Mouse (Mus musculus) intestine, embryonic 14.5 days (tissue): ENCODE measurements around the gene Skint3. TPM values are rescaled to one million over a fixed set of nuclear protein-coding genes. Genes with fewer than 3 reads are reported as not detected.
A peak's percentile ranks its signal among the peaks of the same experiment; 100 is the strongest.

Experiments used
- ATAC-seq: fragments of 200-750 bp; cut with Nextera tagmentation; replicated peaks from 2 replicates; pipeline ENCODE4 v1.8.0; 2017; ENCODE audit warnings: low read depth, moderate number of reproducible peaks, moderate TSS enrichment, moderate library complexity; ENCODE audit not compliant: low FRiP score, low TSS enrichment
- DNase-seq: peaks from one replicate; pipeline ENCODE4 v3.0.0-alpha.2; 2018; ENCODE audit warnings: low spot score
- H3K27ac ChIP-seq: fragments of 300-500 bp; sonication (generic); 2 replicates; pipeline ENCODE4 v1.5.1; 2014; ENCODE audit warnings: low read depth, mild to moderate bottlenecking, control low read depth
- H3K27me3 ChIP-seq: fragments of 300-500 bp; sonication (generic); replicated peaks from 2 replicates; pipeline ENCODE4 v1.6.1; 2014; ENCODE audit warnings: low read length, control low read depth; ENCODE audit not compliant: control insufficient read depth, insufficient read depth
- H3K36me3 ChIP-seq: fragments of 300-500 bp; sonication (generic); 2 replicates; pipeline ENCODE4 v1.6.1; 2014; ENCODE audit warnings: low read length, control low read depth; ENCODE audit not compliant: control insufficient read depth, insufficient read depth
- H3K4me1 ChIP-seq: fragments of 300-500 bp; sonication (generic); replicated peaks from 2 replicates; pipeline ENCODE4 v1.6.1; 2014; ENCODE audit warnings: low read length, control low read depth, mixed read lengths; ENCODE audit not compliant: control insufficient read depth, insufficient read depth
- H3K4me2 ChIP-seq: fragments of 300-500 bp; sonication (generic); 2 replicates; pipeline ENCODE4 v1.6.1; 2014; ENCODE audit warnings: low read length
- H3K4me3 ChIP-seq: fragments of 300-500 bp; sonication (generic); 2 replicates; pipeline ENCODE4 v1.5.1; 2014; ENCODE audit warnings: low read depth, low read length, control low read depth, mixed read lengths
- H3K9ac ChIP-seq: fragments of 300-500 bp; sonication (generic); 2 replicates; pipeline ENCODE4 v1.6.1; 2014; ENCODE audit warnings: mild to moderate bottlenecking, low read length
- H3K9me3 ChIP-seq: fragments of 300-500 bp; sonication (generic); 2 replicates; pipeline ENCODE4 v1.6.1; 2016; ENCODE audit warnings: low read length, control low read depth; ENCODE audit not compliant: control insufficient read depth
- WGBS: fragments of 180-500 bp; shearing (Covaris S2); extraction: QIAGEN DNeasy Blood & Tissue Kit; methylation state at CpG from one replicate; pipeline ENCODE4 v1.1.7; 2014; 5-methylcytosine and 5-hydroxymethylcytosine counted together
- polyA plus RNA-seq: library from polyadenylated mRNA; unstranded; fragments of >200 nt; fragmentation: Nextera tagmentation; extraction: Ambion mirVana; gene quantifications from 2 replicates; pipeline ENCODE4 v1.2.1, GENCODE M21; 2014

Gene Skint3
- polyA plus RNA-seq, result not detected in 2 replicates

- ATAC-seq (no peak), DNase-seq (no peak)
- Histone ChIP-seq H3K4me2 (no peak within 1 kb of the TSS), H3K36me3 (no peaks in the 10 kb centered on the region), H3K27me3 (no peaks in the 10 kb centered on the region), H3K4me1 (no peaks in the 10 kb centered on the region), H3K9ac (no peak within 1 kb of the TSS), H3K4me3 (no peak within 1 kb of the TSS), H3K27ac (no peak within 1 kb of the TSS), H3K9me3 (no peaks in the 10 kb centered on the region)
- 82% methylated on average over 1 of the region's 1 CpGs for WGBS
Measured at GRCm38 (mm10) chr4:112231945-112232344, at the start of gene Skint3. TSS of gene Skint3 (plus strand) at chr4:112232245.

- H3K4me1 ChIP-seq, result no peaks in the 10 kb centered on the region
- no peak overlapping the region for H3K4me3 ChIP-seq
- ATAC-seq (no peak), DNase-seq (no peak)
- H3K36me3 ChIP-seq, result no peaks in the 10 kb centered on the region
- no peak overlapping the region for H3K9ac ChIP-seq
- H3K9me3 ChIP-seq, result no peaks in the 10 kb centered on the region
- H3K27ac ChIP-seq, result no peak overlapping the region
- no peaks in the 10 kb centered on the region for H3K27me3 ChIP-seq
- WGBS, result 85% methylated on average over 1 of the region's 1 CpGs
- no peak overlapping the region for H3K4me2 ChIP-seq
Measured at GRCm38 (mm10) chr4:112243416-112243815, 11.4 kb downstream of the Skint3 start.

- H3K9me3 ChIP-seq, result no peaks in the 10 kb centered on the region
- no peak overlapping the region for H3K27ac ChIP-seq
- H3K36me3 ChIP-seq, result no peaks in the 10 kb centered on the region
- no peaks in the 10 kb centered on the region for H3K4me1 ChIP-seq
- no peak overlapping the region for H3K4me3 ChIP-seq
- no peak for ATAC-seq
- H3K4me2 ChIP-seq, result no peak overlapping the region
- no peak overlapping the region for H3K9ac ChIP-seq
- 89% methylated on average over 3 of the region's 3 CpGs for WGBS
- H3K27me3 ChIP-seq, result no peaks in the 10 kb centered on the region
- no peak for DNase-seq
Measured at GRCm38 (mm10) chr4:112243951-112244350, 11.9 kb downstream of the Skint3 start.

GRCm38 (mm10) chr4:112256022-112256421 is 24.0 kb downstream of the Skint3 start:
- Histone ChIP-seq H3K4me2 (no peak overlapping the region), H3K4me3 (no peak overlapping the region), H3K36me3 (no peaks in the 10 kb centered on the region), H3K9me3 (no peaks in the 10 kb centered on the region), H3K9ac (no peak overlapping the region), H3K4me1 (no peaks in the 10 kb centered on the region), H3K27me3 (no peaks in the 10 kb centered on the region), H3K27ac (no peak overlapping the region)
- 74% methylated on average over 5 of the region's 5 CpGs for WGBS
- DNase-seq (no peak), ATAC-seq (no peak)

DNA sequence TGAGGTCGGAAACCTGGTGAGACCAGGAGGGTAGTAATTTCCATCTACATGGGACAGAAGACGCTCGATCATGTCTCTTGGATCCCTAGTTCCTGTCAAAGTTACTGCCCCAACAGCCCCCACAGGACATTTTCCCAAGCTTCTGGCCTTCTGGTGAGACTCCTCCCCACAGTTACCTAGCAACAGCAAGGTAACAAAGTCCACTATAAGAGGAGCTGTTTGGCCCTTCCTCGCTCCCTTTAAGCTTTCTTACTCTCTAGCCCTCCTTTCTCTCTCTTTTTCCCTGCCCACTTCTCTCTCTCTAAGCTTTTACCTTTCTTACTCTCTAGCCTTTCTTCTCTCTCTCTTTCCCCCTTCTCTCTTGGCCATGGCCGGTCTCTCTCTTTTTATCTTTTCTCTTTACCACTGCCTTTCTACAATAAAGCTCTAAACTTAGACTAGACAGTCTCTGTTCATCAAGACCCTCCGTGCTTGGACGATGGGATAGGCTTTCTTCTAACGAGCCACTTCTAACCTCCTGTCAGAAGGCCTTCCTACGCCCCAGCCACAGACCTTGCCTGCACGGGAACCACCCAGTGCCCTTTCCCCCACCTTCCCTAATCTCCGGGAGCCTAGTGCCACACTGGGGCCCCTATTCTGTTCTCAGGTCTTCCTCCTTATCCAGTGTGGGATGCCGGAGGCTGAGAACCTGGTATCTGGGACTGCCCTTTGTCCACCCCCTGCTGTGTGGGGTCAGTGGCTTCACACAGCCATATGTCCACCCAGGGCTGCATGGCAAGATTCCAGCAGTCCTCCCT is 55.3 kb downstream of the Skint3 start:
- Histone ChIP-seq H3K36me3 (no peaks in the 10 kb centered on the region), H3K4me1 (no peaks in the 10 kb centered on the region), H3K27ac (no peak overlapping the region), H3K4me2 (no peak overlapping the region), H3K4me3 (no peak overlapping the region), H3K9me3 (no peaks in the 10 kb centered on the region), H3K9ac (no peak overlapping the region), H3K27me3 (no peaks in the 10 kb centered on the region)
- ATAC-seq, result 0 out of 2 replicates have a peak, but pooled peaks have one; percentile 23
- 83% methylated on average over 12 of the region's 12 CpGs for WGBS
- no peak for DNase-seq

DNA sequence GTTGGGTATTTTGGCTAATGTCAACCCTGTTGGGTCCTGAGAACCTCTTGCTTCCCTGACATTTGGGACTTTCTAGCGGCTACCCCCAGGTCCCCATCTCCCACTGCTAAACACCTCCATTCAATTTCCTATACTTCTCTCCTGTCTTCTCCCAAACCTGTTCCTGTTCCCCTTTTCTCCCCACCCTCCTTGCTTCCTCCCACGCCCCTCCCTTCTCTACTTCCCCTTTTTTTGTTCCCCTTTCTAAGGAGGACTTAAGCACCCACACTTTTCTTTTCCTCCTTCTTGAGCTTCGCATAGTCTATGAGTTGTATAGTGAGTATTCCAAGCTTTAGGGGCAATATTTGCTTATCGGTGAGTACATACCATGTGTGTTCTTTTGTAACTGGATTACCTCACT is 56.4 kb downstream of the Skint3 start:
- Histone ChIP-seq H3K4me2 (no peak overlapping the region), H3K27me3 (no peaks in the 10 kb centered on the region), H3K4me1 (no peaks in the 10 kb centered on the region), H3K36me3 (no peaks in the 10 kb centered on the region), H3K4me3 (no peak overlapping the region), H3K9me3 (no peaks in the 10 kb centered on the region), H3K27ac (no peak overlapping the region), H3K9ac (no peak overlapping the region)
- 86% methylated on average over 4 of the region's 4 CpGs for WGBS
- DNase-seq (no peak), ATAC-seq (no peak)

DNA sequence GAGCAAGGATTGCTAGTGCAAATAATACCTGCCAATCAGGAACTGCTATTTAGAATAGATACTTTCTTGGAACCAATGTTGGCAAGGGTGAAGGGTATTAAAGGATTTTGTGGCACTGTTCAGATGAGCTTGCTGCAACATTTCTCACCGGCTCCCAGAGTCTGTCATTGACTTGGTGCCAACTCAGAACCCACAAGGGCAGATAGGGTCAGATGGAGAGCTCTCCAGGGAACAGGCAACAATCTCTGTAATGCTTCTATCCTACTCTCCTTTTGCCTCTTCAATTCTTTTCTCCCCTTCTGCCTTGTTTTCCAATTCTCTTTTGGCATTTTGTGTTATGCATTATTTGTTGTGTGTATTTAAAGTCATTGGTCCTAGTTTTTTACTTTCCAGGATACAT is 70.3 kb downstream of the Skint3 start:
- WGBS, result 52% methylated on average over 1 of the region's 1 CpGs
- no peak for ATAC-seq
- Histone ChIP-seq H3K27me3 (no peaks in the 10 kb centered on the region), H3K4me2 (no peak overlapping the region), H3K27ac (no peak overlapping the region), H3K36me3 (no peaks in the 10 kb centered on the region), H3K9ac (no peak overlapping the region), H3K9me3 (no peaks in the 10 kb centered on the region), H3K4me3 (no peak overlapping the region), H3K4me1 (no peaks in the 10 kb centered on the region)
- no peak for DNase-seq

DNA sequence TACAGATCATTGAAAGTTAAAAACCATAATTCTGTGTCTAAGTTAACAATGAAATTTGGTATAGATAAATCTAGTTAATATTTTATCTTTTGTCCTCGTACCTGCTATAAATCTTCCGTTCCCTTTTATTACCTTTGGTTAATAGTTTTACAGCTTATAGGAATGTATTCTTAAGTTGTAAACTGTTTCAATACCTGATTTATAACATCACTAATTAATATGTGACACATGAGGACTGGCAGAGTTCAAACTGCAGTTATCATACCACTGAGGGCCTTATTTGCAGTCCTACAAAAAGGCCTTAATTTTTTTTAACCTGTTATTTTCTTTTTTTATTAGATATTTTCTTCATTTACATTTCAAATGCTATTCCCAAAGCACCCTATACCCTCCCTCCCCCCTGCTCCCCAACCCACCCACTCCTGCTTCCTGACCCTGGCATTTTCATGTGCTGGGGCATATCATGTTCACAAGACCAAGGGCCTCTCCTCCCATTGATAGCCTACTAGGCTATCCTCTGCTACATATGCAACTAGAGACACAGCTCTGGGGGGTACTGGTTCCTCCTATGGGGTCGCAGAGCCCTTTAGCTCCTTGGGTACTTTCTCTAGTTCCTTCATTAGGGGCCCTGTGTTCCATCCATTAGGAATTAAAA is 70.9 kb downstream of the Skint3 start:
- H3K27me3 ChIP-seq, result no peaks in the 10 kb centered on the region
- 74% methylated on average over 3 of the region's 3 CpGs for WGBS
- ATAC-seq, result peak; percentile 71; the same call in 1 of the 2 replicates
- no peaks in the 10 kb centered on the region for H3K4me1 ChIP-seq
- DNase-seq, result no peak
- no peak overlapping the region for H3K9ac ChIP-seq
- H3K27ac ChIP-seq, result no peak overlapping the region
- H3K4me3 ChIP-seq, result no peak overlapping the region
- no peaks in the 10 kb centered on the region for H3K36me3 ChIP-seq
- H3K9me3 ChIP-seq, result no peaks in the 10 kb centered on the region
- no peak overlapping the region for H3K4me2 ChIP-seq
